Mouse (Mus musculus): ENCODE data around the gene S100a10. TPM values are rescaled to one million over a fixed set of nuclear protein-coding genes. Genes with fewer than 3 reads are reported as not detected.

S100a10 gene
- polyA plus RNA-seq, 1 experiment = 6.5 TPM

- H3K27me3 ChIP-seq (ENCODE audit: control insufficient read depth, insufficient read depth, low read length) = no peaks in the 10 kb centered on the region
- H3K36me3 ChIP-seq (ENCODE audit: control insufficient read depth, insufficient read depth, low read length) = no peaks in the 10 kb centered on the region
- no peaks in the 10 kb centered on the region for H3K4me1 ChIP-seq (ENCODE audit: control insufficient read depth, insufficient read depth, low read length)
- H3K4me3 ChIP-seq (ENCODE audit: control insufficient read depth, low read depth, low read length) = no peak overlapping the region
- TF ChIP-seq CTCF (IDR thresholded peaks at IDR 0.05; ENCODE audit: control insufficient read depth, insufficient read depth, insufficient replicate concordance, low read depth, low read length) (no peak), POLR2A (IDR thresholded peaks at IDR 0.05; ENCODE audit: control insufficient read depth, low read depth, low read length) (no peak)
- no peak overlapping the region for H3K27ac ChIP-seq (ENCODE audit: control insufficient read depth, insufficient read depth, low read depth, low read length)
Measured at GRCm38 (mm10) chr3:93580946-93581345, 26.1 kb downstream of the S100a10 start.

GRCm38 (mm10) chr3:93581687-93582086 is 26.8 kb downstream of the S100a10 start:
- TF ChIP-seq CTCF (IDR thresholded peaks at IDR 0.05; ENCODE audit: control insufficient read depth, insufficient read depth, insufficient replicate concordance, low read depth, low read length) = no peak
- TF ChIP-seq POLR2A (IDR thresholded peaks at IDR 0.05; ENCODE audit: control insufficient read depth, low read depth, low read length) = no peak
- no peaks in the 10 kb centered on the region for H3K36me3 ChIP-seq (ENCODE audit: control insufficient read depth, insufficient read depth, low read length)
- no peak overlapping the region for H3K27ac ChIP-seq (ENCODE audit: control insufficient read depth, insufficient read depth, low read depth, low read length)
- no peaks in the 10 kb centered on the region for H3K4me1 ChIP-seq (ENCODE audit: control insufficient read depth, insufficient read depth, low read length)
- no peaks in the 10 kb centered on the region for H3K27me3 ChIP-seq (ENCODE audit: control insufficient read depth, insufficient read depth, low read length)
- no peak overlapping the region for H3K4me3 ChIP-seq (ENCODE audit: control insufficient read depth, low read depth, low read length)

- no peaks in the 10 kb centered on the region for H3K36me3 ChIP-seq (ENCODE audit: control insufficient read depth, insufficient read depth, low read length)
- no peak overlapping the region for H3K4me3 ChIP-seq (ENCODE audit: control insufficient read depth, low read depth, low read length)
- no peaks in the 10 kb centered on the region for H3K27me3 ChIP-seq (ENCODE audit: control insufficient read depth, insufficient read depth, low read length)
- H3K4me1 ChIP-seq (ENCODE audit: control insufficient read depth, insufficient read depth, low read length) = no peaks in the 10 kb centered on the region
- H3K27ac ChIP-seq (ENCODE audit: control insufficient read depth, insufficient read depth, low read depth, low read length) = no peak overlapping the region
- TF ChIP-seq POLR2A (IDR thresholded peaks at IDR 0.05; ENCODE audit: control insufficient read depth, low read depth, low read length) = no peak
- no peak for TF ChIP-seq CTCF (IDR thresholded peaks at IDR 0.05; ENCODE audit: control insufficient read depth, insufficient read depth, insufficient replicate concordance, low read depth, low read length)
Measured at GRCm38 (mm10) chr3:93583056-93583455, 28.2 kb downstream of the S100a10 start.

GRCm38 (mm10) chr3:93589629-93590028 is 34.7 kb downstream of the S100a10 start:
- H3K27ac ChIP-seq (ENCODE audit: control insufficient read depth, insufficient read depth, low read depth, low read length) = no peak overlapping the region
- H3K4me1 ChIP-seq (ENCODE audit: control insufficient read depth, insufficient read depth, low read length) = no peaks in the 10 kb centered on the region
- no peaks in the 10 kb centered on the region for H3K27me3 ChIP-seq (ENCODE audit: control insufficient read depth, insufficient read depth, low read length)
- no peaks in the 10 kb centered on the region for H3K36me3 ChIP-seq (ENCODE audit: control insufficient read depth, insufficient read depth, low read length)
- no peak overlapping the region for H3K4me3 ChIP-seq (ENCODE audit: control insufficient read depth, low read depth, low read length)
- TF ChIP-seq POLR2A (IDR thresholded peaks at IDR 0.05; ENCODE audit: control insufficient read depth, low read depth, low read length) = no peak
- TF ChIP-seq CTCF (IDR thresholded peaks at IDR 0.05; ENCODE audit: control insufficient read depth, insufficient read depth, insufficient replicate concordance, low read depth, low read length) = no peak

GRCm38 (mm10) chr3:93590256-93590655 is 35.4 kb downstream of the S100a10 start:
- Histone ChIP-seq H3K4me3 (ENCODE audit: control insufficient read depth, low read depth, low read length) (no peak overlapping the region), H3K36me3 (ENCODE audit: control insufficient read depth, insufficient read depth, low read length) (no peaks in the 10 kb centered on the region), H3K4me1 (ENCODE audit: control insufficient read depth, insufficient read depth, low read length) (no peaks in the 10 kb centered on the region), H3K27me3 (ENCODE audit: control insufficient read depth, insufficient read depth, low read length) (no peaks in the 10 kb centered on the region), H3K27ac (ENCODE audit: control insufficient read depth, insufficient read depth, low read depth, low read length) (no peak overlapping the region)
- TF ChIP-seq CTCF (IDR thresholded peaks at IDR 0.05; ENCODE audit: control insufficient read depth, insufficient read depth, insufficient replicate concordance, low read depth, low read length) (no peak), POLR2A (IDR thresholded peaks at IDR 0.05; ENCODE audit: control insufficient read depth, low read depth, low read length) (no peak)

GRCm38 (mm10) chr3:93592100-93592499 is 37.2 kb downstream of the S100a10 start:
- no peaks in the 10 kb centered on the region for H3K4me1 ChIP-seq (ENCODE audit: control insufficient read depth, insufficient read depth, low read length)
- H3K4me3 ChIP-seq (ENCODE audit: control insufficient read depth, low read depth, low read length) = no peak overlapping the region
- TF ChIP-seq POLR2A (IDR thresholded peaks at IDR 0.05; ENCODE audit: control insufficient read depth, low read depth, low read length) = no peak
- TF ChIP-seq CTCF (IDR thresholded peaks at IDR 0.05; ENCODE audit: control insufficient read depth, insufficient read depth, insufficient replicate concordance, low read depth, low read length) = no peak
- no peaks in the 10 kb centered on the region for H3K27me3 ChIP-seq (ENCODE audit: control insufficient read depth, insufficient read depth, low read length)
- no peak overlapping the region for H3K27ac ChIP-seq (ENCODE audit: control insufficient read depth, insufficient read depth, low read depth, low read length)
- H3K36me3 ChIP-seq (ENCODE audit: control insufficient read depth, insufficient read depth, low read length) = no peaks in the 10 kb centered on the region

- TF ChIP-seq CTCF (IDR thresholded peaks at IDR 0.05; ENCODE audit: control insufficient read depth, insufficient read depth, insufficient replicate concordance, low read depth, low read length) = no peak
- TF ChIP-seq POLR2A (IDR thresholded peaks at IDR 0.05; ENCODE audit: control insufficient read depth, low read depth, low read length) = no peak
- Histone ChIP-seq H3K4me1 (ENCODE audit: control insufficient read depth, insufficient read depth, low read length) (no peaks in the 10 kb centered on the region), H3K4me3 (ENCODE audit: control insufficient read depth, low read depth, low read length) (no peak overlapping the region), H3K36me3 (ENCODE audit: control insufficient read depth, insufficient read depth, low read length) (no peaks in the 10 kb centered on the region), H3K27ac (ENCODE audit: control insufficient read depth, insufficient read depth, low read depth, low read length) (no peak overlapping the region), H3K27me3 (ENCODE audit: control insufficient read depth, insufficient read depth, low read length) (no peaks in the 10 kb centered on the region)
Measured at GRCm38 (mm10) chr3:93592976-93593375, 38.1 kb downstream of the S100a10 start.

GRCm38 (mm10) chr3:93593512-93593911 is 38.6 kb downstream of the S100a10 start:
- Histone ChIP-seq H3K4me1 (ENCODE audit: control insufficient read depth, insufficient read depth, low read length) (no peaks in the 10 kb centered on the region), H3K4me3 (ENCODE audit: control insufficient read depth, low read depth, low read length) (no peak overlapping the region), H3K27ac (ENCODE audit: control insufficient read depth, insufficient read depth, low read depth, low read length) (no peak overlapping the region), H3K27me3 (ENCODE audit: control insufficient read depth, insufficient read depth, low read length) (no peaks in the 10 kb centered on the region), H3K36me3 (ENCODE audit: control insufficient read depth, insufficient read depth, low read length) (no peaks in the 10 kb centered on the region)
- TF ChIP-seq POLR2A (IDR thresholded peaks at IDR 0.05; ENCODE audit: control insufficient read depth, low read depth, low read length) (no peak), CTCF (IDR thresholded peaks at IDR 0.05; ENCODE audit: control insufficient read depth, insufficient read depth, insufficient replicate concordance, low read depth, low read length) (peak; percentile 48; the same call in 1 of the 2 replicates)

All from testis, adult 2 months (tissue).